Mouse (Mus musculus): ENCODE results near the gene Pdilt.
"Not testable (repeated sequence)": the region's sequence is repeated elsewhere in the genome, so short reads cannot be mapped to it uniquely, and the experiment has no call there.

The Pdilt gene

DNA sequence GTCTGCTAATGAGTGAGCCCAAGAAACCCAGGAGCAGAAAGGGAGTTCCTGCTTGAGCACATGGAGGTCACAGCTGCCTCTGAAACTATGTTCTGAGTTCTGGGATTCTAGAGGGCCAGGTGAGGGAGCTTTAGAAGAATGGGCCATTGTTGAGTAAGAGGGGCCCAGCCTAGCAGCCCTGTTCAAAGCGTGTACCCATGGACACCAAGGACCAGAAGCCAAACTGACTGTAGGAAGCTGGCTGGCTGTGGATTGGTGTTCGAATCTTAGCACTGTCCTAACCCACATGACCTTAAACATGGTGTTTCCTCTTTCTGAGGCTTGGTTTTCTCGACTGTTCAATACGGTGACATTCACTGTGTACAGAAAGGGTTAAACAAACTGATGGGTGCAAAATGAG lies at the start of gene Pdilt:
TSS of gene Pdilt (minus strand) at position 101 of the 400 bp plus-strand sequence.
- DNase-seq (ENCODE audit: low read depth, low spot score): no peak

DNA sequence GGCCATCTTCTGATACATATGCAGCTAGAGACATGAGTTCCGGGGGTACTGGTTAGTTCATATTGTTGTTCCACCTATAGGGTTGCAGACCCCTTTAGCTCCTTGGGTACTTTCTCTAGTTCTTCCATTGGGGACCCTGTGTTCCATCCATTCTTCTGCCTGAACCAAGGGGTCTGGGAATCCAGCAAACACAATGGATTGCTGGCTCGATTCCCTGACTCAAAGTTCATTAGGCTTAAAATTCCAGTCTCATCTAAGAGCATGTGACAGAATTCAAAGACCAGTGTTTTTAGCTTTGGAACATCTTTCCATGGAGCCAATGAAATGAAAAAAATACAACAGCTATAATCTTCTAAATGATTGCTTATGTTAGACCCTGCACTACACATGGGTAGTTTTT lies 39.2 kb upstream of the Pdilt start:
- not testable (repeated sequence) for DNase-seq (ENCODE audit: low read depth, low spot score)

DNA sequence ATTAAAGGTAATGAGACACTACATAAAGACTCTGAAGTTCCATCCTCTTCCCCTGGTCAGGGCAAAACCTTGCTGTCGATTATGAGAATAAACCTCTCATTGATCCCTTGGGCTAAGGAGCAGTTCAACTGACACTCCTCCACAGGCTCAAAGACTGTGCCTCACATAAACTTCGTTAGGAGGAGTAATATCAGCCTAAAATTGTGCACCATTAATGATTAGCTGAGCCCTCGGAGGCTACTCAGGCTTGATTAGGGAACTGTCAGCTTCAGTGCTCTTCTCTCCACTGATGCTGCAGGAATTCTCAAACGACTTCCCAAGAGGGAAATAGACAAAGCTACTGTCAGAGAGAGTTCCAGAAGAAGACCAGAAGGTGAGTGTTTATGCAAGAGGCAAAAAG lies 38.2 kb upstream of the Pdilt start:
- DNase-seq (ENCODE audit: low read depth, low spot score): no peak

DNA sequence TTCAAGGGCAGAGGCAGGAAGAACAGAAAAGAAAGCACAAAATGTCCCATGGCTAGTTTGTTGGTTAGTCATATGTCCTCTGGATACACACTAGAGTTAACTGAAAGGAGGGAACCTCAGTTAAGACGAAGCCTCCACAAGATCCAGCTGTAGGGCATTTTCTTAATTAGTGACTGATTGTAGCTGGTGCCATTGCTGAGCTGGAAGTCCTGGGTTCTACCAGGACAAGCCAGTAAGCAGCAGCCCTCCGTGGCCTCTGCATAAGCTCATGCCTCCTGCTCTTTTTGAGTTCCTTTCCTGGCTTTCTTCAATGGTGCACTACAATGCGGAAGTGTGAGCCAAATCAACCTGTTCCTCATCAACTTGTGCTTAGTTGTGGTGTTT lies 37.2 kb upstream of the Pdilt start:
- no peak for DNase-seq (ENCODE audit: low read depth, low spot score)

DNA sequence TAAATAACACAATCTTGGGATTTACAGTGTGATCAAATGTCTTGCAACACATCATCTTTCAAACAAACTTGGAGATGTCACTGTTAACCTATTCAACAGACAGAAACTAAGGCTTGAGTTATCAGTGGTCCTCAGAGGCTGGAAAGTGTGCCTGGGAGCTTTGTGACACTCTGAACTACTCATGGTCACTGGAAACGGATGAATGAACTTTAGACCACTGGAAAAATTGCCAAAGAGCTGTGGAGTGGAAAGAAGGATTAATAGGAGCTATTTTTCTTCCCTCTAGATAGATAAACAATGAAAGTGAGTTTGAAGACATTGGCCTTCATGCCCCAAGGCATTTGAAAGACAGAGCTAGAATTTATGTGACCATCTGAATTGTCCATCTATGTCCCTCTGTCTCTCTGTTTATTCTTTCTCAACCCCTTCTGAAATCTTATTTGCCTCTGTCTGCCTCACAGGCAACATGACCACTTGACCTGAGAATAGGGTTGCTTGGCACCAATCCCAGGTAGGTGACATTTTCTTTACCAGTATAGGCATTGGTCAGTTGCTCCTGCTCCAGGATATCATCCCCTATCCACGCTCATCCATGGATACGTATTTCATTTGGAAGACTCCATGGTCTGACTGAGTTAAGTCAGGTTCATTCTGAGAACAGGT lies 36.6 kb upstream of the Pdilt start:
- no peak for DNase-seq (ENCODE audit: low read depth, low spot score)

DNA sequence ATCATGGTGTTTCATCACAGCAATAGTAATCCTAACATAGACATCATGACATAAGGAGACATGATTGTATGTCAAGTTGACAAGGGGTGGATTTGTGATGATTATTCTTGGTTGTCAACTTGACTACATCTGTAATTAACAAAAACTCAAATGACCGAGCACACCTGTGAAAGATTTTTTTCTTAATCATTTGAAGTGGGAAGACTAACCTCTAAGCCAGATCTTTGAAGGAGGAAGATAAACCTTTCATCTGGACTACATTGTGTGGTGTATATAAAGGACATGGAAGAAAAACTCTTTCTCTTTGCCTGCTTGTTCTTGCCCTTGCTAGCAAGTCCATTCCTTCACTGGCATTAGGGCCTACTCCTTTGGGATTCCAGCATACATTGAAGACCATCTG lies 30.8 kb upstream of the Pdilt start, which contains the start of gene Acsm2:
TSS of gene Acsm2 (plus strand) at position 301 of the 400 bp plus-strand sequence.
- no peak for DNase-seq (ENCODE audit: low read depth, low spot score)

DNA sequence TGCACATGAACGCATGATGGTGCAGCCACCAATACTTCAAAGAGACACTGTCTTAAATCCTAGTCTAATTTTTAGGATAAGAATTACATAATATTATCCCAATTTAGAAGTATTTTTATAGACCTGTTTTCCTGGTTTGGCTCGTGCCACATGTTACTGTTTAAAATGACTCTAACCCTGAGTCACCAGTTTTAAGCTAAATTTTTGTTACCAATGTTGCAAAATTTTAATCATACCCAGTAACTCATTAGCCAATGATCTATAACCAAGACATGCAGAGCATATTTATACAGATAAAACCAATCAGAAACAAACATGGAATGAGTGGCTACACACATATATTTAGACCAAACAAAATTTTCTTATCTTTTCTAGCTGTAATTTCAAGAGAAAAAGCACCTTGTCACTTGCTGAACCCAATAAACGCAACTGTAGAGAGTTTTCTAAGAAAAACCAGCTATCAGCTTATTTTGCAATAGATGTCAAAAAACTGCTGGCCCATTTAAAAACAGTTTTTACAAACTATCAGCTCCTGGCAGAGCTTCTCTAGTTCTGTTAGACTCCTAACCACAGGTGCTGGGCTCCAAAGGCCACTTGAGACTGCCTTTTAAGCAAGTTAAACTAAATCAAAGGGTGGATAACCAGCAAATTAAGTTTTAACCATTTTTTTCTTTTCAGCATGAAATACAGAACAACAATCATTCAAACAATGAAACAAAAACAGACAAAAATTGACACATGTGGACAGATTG lies 27.4 kb upstream of the Pdilt start:
- DNase-seq (ENCODE audit: low read depth, low spot score): no peak

DNA sequence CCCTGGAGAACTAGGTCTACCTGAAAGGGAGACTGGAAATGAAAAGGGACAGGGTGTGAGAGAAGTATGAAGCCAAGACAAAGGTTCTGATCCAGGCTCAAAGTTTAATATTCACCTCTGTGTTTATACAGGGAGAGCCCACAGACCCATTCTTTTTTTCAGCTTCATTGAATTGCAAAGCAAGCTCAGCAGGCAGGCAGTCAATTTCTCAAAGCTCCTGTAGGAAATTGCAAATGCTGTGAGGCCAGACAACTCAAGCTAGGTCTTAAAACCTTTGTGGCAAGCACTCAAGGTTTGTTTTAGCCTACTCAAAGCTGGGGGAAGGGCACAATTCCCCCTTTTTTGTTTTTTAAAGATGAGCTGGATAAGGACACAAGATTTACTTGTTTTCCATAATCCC lies 22.3 kb upstream of the Pdilt start:
- DNase-seq (ENCODE audit: low read depth, low spot score): no peak

DNA sequence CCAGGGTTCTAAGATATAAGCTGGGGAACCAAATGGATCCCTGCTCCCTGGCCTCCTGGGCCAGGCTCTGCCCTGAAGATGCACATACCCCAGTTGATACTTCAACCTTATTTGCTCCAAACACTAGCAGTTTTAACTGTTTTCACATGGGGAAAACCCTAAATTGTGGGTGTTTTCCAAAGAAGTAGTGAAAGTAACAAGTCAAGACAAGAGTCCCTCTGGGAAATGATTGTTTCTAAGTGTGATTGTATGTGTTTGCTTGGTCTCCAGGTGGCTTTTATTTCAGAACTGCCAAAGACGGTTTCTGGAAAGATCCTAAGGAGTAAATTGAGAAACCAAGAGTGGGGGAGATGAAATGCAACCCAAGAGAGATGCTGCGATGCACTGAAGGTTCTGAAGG lies 19.2 kb upstream of the Pdilt start:
- no peak for DNase-seq (ENCODE audit: low read depth, low spot score)

DNA sequence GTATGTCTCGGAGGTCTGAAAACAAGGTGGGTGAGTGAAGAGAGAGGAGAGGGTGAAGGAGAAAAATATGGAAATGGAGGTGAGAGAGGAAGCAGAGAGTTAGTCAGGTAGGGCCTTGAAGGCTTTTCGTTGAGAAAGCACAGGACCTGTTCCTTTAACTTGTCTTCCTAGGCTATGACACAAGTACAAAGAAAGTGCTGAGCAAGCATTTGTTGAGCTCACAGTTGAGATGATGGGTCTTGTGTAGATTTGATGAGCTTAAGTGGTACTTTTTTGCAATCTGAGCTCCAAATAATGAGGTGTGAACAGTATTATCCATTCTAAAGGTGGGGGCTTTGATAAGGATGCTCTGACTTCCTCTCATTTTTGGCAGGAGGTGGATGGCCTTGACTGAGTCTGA lies 11.1 kb upstream of the Pdilt start:
- no peak for DNase-seq (ENCODE audit: low read depth, low spot score)

DNA sequence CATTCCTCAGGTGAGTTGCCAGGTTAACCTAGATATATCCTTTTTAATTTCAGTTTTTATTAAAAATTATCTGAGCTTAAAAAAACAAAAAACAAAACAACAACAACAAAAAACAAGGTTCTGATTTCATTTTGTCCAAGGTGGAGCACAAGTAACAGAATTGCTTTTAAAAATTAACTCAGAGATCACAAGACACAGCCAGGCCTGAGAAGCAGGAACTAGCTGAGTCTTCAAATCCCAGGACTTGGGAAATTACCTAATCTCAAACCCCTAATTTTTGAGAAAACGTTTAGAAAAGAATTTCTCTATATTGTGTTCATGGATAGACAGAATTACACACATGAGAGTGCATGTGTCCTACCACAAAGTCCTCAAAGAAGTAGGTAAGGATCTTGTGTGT lies 9.6 kb upstream of the Pdilt start:
- DNase-seq (ENCODE audit: low read depth, low spot score): no peak

DNA sequence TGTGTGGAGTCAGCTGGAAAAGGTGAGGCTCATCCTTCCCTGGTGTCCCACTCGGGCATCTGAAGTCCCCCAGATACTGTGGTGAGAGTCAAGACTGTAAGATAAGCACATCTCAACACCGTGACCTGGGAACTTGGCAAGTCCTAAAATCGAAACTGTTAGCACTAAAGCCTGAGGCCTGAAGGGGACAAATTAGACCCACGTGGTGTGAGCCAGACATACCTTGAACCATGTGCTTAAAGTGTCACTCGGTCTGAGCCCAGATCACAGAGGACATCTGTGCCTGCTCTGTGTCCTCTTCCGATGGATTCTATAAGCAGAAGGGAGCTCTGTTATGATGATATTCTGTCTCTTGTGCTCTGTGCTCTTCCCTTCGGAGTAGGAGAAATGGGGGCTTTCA lies 5.3 kb upstream of the Pdilt start:
- DNase-seq (ENCODE audit: low read depth, low spot score): no peak

DNA sequence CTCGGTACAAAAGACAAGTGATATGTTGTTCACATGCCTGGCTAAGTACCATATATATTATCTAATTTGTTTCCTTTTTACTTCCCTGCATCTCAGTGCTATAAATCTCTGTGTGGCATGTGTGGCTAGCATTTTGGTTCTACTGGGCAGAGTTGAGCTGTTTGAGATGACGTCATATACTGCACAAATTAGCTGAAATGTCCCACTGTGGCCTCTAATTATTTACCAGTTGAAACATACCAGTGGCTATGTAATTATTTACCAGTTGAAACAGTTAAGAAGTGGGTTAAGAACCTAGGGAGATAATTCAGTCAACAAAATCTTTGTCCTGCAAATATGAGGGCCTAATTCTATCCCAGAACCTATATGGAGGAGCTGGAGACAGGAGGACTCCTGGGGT lies 4.3 kb upstream of the Pdilt start:
- DNase-seq (ENCODE audit: low read depth, low spot score): no peak

DNA sequence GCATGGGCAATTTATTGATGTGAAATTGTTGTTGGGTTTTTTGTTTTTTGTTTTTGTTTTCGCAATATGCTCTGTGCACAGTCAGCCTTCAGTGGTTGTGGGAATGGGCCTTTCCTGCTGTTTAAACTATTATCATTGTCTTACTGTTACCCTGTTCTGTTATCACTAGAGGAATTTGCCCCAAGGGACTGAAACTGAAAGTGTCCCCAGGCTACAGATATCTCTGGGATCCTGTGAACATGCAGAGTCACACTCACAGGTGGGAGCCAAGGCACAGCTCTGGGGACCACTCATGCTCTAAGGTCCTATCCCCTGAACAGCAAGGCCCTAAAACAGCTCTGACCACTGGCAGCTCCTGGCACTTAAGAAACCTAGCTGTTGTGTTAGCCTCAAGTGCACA lies 3.8 kb upstream of the Pdilt start:
- no peak for DNase-seq (ENCODE audit: low read depth, low spot score)

DNA sequence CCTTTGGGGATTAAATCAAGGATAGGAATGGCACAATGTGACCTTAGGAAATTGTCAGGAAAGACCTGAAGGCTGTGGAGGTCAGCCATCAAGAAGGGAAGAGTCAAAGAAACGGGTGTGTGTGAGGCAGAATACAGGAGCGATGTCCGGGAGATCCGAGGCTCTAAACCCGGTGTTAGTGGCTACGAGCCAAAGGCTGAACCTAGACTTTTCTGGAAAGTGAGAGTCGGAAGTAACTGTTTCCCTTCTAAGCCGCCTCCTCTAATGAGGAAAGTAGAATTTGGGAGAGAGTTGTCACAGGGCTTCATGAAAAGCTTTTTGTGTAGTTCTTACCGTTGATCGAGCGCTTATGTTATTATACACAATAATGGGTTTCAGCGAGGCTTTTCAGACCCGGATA lies 3.2 kb upstream of the Pdilt start:
- DNase-seq (ENCODE audit: low read depth, low spot score): no peak

DNA sequence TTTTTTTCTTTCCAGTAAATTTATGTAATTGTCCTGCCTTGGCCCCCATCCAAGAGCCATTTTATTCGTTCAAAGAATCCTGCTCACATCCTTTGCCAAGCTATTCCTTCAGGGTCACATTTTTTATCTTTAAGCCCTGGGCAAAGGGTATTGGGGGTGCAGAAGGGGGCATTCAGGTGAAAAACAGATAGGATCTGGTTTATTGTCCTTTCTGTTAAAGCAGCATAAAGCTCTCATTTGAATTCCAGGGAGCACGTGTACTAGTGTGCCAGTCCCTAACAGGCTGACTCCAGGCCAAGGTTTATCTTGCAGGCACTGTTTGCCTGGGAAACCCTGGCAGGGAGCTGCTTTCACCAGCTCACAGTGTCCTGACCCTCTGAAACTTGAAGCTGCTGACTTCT lies 2.6 kb upstream of the Pdilt start:
- DNase-seq (ENCODE audit: low read depth, low spot score): no peak

DNA sequence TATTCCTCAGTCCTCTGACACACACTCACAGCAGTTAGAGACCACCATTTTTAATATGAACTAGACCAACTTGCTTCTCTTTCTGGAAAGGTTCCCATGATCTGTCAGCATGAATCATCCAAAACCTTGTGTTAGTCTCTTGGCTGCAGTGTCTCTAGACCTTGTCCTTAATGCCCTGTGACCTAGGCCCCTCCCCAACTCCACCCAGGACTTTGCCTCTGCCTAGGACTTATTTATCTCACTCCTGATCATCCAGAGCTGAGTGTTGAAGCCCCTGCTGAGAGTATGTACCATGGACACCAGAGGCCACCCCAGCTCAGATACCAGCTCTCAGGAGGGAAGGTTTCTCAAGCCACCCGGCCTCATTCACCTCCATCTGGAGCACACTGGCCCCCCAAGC lies 904 bp downstream of the Pdilt start:
- no peak for DNase-seq (ENCODE audit: low read depth, low spot score)

DNA sequence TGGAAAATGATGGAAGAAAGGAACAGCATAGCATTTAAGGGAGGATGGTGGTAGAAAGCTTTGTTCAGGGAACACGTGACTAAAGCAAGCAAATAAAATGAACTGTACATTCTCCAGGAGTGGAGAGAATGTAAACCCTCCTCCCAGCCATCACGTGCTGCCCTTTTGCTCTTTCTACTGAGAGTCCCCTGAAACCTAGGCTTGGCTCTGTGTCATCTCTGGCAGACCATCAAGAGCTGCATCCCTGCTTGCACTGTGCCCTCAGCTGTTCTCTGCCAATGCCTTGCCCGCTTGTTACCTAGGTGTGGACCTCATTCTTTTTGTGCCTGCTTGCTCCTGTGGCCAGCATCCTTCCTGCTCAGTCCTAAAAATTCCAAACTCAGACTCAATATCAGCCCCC lies 1.5 kb downstream of the Pdilt start:
- no peak for DNase-seq (ENCODE audit: low read depth, low spot score)

DNA sequence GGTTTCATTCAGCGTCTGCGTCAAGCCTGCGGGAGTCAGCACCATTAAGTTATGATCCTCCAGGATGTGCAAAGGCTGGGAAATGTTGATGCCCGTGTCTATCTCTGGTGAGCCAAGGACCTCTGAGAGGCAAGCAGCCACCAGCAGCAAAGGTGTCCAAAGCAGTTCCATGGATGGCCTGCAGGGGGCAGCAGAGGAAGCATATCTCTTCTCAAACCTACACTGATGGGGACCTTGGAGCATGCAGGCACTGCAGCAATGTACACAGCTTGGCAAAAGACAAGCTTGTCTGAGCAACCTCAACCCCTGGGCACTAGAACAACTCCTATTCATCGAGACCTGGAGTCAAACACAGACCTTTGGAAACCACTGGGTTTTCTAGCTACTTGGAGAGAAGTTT lies 3.6 kb downstream of the Pdilt start:
- DNase-seq (ENCODE audit: low read depth, low spot score): no peak

DNA sequence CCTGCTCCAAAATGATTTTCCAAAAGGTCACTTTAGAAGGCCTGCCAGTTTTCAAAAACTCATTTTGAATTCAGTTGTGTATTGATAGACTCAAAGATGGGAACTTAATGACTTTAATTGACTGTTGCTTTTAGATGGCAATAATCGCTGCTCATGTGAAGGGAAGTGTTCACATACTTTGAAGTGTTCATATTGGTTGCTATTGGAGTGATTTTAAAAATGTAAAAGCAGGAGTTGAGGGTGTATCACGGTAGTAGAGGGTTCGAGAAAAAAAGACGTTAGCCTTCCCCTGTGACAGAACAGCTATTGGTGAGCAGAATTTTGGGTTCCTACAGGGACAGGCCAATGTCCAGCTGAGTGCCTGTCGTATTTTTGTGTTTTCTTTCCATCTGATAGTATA lies 4.1 kb downstream of the Pdilt start, which contains the start of gene Acsm5:
TSS of gene Acsm5 (plus strand) at position 301 of the 400 bp plus-strand sequence.
- DNase-seq (ENCODE audit: low read depth, low spot score): no peak

DNA sequence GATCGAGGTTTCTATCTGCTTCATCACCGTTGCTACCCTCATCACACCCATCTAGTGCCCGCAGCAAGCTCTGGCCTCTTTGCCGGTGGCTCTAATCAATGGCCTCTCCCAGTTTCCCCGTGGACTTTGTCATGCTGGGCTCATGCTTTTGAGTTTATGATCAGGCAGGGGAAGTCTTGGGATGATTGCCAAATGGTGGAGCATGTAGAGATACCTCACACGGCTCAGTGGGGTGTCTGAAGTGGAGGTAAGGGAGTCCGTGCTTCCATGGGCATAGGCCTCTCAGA lies 7.1 kb downstream of the Pdilt start:
- no peak for DNase-seq (ENCODE audit: low read depth, low spot score)

DNA sequence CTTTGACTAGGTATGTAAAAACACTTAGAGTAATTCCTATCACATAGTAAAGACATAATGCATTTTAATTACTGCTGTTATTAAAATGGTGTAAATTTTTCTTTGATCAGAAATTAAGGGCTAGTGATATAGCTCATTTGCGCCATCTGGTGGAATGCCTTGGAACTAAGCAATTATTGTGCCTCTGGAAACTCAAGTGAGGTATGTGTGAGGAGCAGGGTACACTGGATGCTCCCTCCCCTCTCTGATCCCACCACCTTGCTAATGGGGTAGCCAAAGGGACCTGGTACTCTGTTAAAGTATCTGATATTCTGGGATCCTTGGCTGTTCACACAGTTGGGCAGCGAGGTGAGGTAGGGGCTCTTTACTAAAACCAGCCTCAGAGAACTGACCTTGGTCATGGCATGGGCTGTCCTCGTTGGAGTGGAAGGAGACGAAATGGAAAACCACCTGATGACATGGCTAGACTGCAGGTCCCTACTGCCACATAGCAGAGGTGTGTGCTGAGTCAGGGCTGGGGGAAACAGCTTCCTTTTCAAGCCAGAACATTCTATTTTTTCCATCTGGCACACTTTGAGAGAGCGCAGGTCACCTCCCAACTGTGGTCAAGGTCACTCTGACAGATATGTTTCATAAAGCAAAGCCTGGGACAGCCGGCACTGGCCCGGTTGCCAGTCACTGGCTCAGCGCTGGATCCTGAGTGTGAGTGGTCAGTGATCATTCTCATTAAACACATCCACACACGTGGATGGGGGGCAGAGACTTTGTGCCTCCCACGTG lies 7.6 kb downstream of the Pdilt start:
- DNase-seq (ENCODE audit: low read depth, low spot score): no peak

DNA sequence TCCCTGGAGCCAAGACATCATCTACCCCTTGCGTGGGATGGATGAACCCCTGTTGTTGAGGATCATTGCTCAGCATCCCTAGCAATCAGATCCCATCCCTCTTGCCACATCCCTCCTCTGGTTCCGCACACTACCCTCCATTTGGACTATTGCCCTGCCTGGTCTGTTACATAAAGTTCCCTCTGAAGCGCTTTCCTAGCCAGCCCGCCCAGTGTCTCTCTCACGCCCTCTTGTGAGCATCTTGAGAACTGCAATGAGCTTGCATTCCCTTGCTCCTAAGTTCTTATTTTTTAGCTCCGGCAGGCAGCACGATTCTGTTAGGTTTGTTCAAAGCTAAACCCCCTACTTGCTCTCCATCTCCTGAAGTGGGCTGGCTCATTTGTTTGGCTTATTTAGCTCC lies 10.2 kb downstream of the Pdilt start:
- DNase-seq (ENCODE audit: low read depth, low spot score): no peak
